Comparison of ENCODE assay signal across 26 mouse cellular contexts in genomic region chr1:36925781-36926180, GRCm38 (mm10). TPM values are rescaled to one million over a fixed set of nuclear protein-coding genes. Genes with fewer than 3 reads are reported as not detected.
DNase-seq lines count a peak whose midpoint lies in the region; ATAC-seq and TF ChIP-seq lines count a peak whose summit lies in the region.
"Had no signal": no experiment of that assay in that cellular context is flagged by ENCODE, and none has a peak within 500 bp of the region (broad histone marks: within the 10 kb centered on the region; RNA-seq: fewer than 3 reads in every experiment).

No protein-coding gene starts in this region.

- TF ChIP-seq CTCF in heart, adult 2 months (IDR thresholded peaks at IDR 0.05), result no peak

- H3K4me2 ChIP-seq in liver, embryonic 11.5 days, result no peak overlapping the region
- H3K4me2 ChIP-seq in liver, embryonic 16.5 days (ENCODE audit: low read depth, low read length), result 0 out of 2 replicates have a peak overlapping the region, but pooled peaks have one; percentile 13
- H3K4me2 ChIP-seq: embryonic facial prominence, embryonic 13.5 days; forebrain, embryonic 12.5 days; hindbrain, embryonic 14.5 days; limb, embryonic 15.5 days had no signal

- H3K27me3 ChIP-seq in heart, adult 2 months (ENCODE audit: control insufficient read depth, insufficient read depth, low read length), result no peaks in the 10 kb centered on the region
- H3K27me3 ChIP-seq in liver, embryonic 11.5 days (replicated peaks; ENCODE audit: control insufficient read depth, insufficient read depth, low read length), result no peaks in the 10 kb centered on the region
- no peaks in the 10 kb centered on the region for H3K27me3 ChIP-seq in liver, embryonic 16.5 days (ENCODE audit: control insufficient read depth, insufficient read depth, low read depth, low read length)
- H3K27me3 ChIP-seq: CH12.LX; embryonic facial prominence, embryonic 13.5 days; forebrain, embryonic 12.5 days; heart, embryonic 13.5 days; limb, embryonic 15.5 days had no signal

- TF ChIP-seq EP300 in heart, adult 2 months (IDR thresholded peaks at IDR 0.05; ENCODE audit: insufficient read depth, low read depth, low read length), result no peak

- no peak overlapping the region for H3K9ac ChIP-seq in heart, adult 2 months (ENCODE audit: low read depth, low read length)
- no peak overlapping the region for H3K9ac ChIP-seq in liver, embryonic 11.5 days (ENCODE audit: low read depth, low read length)
- H3K9ac ChIP-seq in liver, embryonic 16.5 days (ENCODE audit: low read depth, low read length), result 0 out of 2 replicates have a peak overlapping the region, but pooled peaks have one; percentile 19
- H3K9ac ChIP-seq: embryonic facial prominence, embryonic 13.5 days; forebrain, embryonic 12.5 days; hindbrain, embryonic 14.5 days; limb, embryonic 15.5 days had no signal

- no peak overlapping the region for H3K4me3 ChIP-seq in heart, adult 2 months
- no peak overlapping the region for H3K4me3 ChIP-seq in liver, embryonic 11.5 days (ENCODE audit: low read depth, low read length)
- no peak overlapping the region for H3K4me3 ChIP-seq in liver, embryonic 16.5 days (ENCODE audit: low read depth, low read length)
- H3K4me3 ChIP-seq: embryonic facial prominence, embryonic 13.5 days; erythroblast, embryonic 14.5 days; forebrain, embryonic 12.5 days; heart, embryonic 13.5 days; limb, embryonic 15.5 days; midbrain, embryonic 10.5 days had no signal

- no peaks in the 10 kb centered on the region for H3K9me3 ChIP-seq in liver, embryonic 11.5 days (ENCODE audit: control insufficient read depth, low read length)
- H3K9me3 ChIP-seq in liver, embryonic 16.5 days (replicated peaks; ENCODE audit: control insufficient read depth, low read length), result no peaks in the 10 kb centered on the region
- H3K9me3 ChIP-seq: embryonic facial prominence, embryonic 13.5 days; forebrain, embryonic 12.5 days; heart, embryonic 13.5 days; limb, embryonic 15.5 days; midbrain, embryonic 10.5 days had no signal

- WGBS in heart, adult 2 months, result 42% methylated on average over 5 of the region's 5 CpGs
- WGBS in liver, embryonic 11.5 days, result 65% methylated on average over 5 of the region's 5 CpGs
- 48% methylated on average over 5 of the region's 5 CpGs for WGBS in liver, embryonic 16.5 days (ENCODE audit: insufficient replicate concordance)

- no peak for DNase-seq in heart, adult 2 months
- DNase-seq in heart, adult 8-10 months (ENCODE audit: low spot score), result no peak
- DNase-seq in liver, embryonic 11.5 days (ENCODE audit: low spot score), result no peak
- no peak for DNase-seq in liver
- DNase-seq in cerebellum, postnatal 25 days, result no peak
- no peak for DNase-seq in ovary, postnatal 36 days (ENCODE audit: low spot score)
- DNase-seq: adrenal gland, postnatal 10 days; cerebellum, adult 18-20 months; cerebellum, postnatal 14 days; embryo, embryonic 11 days; heart, postnatal 4 days; left cerebral cortex, postnatal 4 days; retina, postnatal 1 day; right cerebral cortex, postnatal 25 days; thymus, adult 18-20 months had no signal

- no peak for ATAC-seq in liver, embryonic 11.5 days (replicated peaks; ENCODE audit: low FRiP score)
- peak; percentile 17 for ATAC-seq in activated CD4-positive, CD25-positive, alpha-beta regulatory T cell, adult 4 months
- no peak for ATAC-seq in liver, embryonic 16.5 days (ENCODE audit: low read depth)
- ATAC-seq: inflammation-experienced regulatory T-cells, adult 6 months had no signal

- H3K36me3 ChIP-seq in heart, adult 2 months (ENCODE audit: control insufficient read depth, insufficient read depth, low read length), result peaks cover 13% of the 10 kb centered on the region
- H3K36me3 ChIP-seq in liver, embryonic 11.5 days (ENCODE audit: control insufficient read depth, insufficient read depth, low read length), result no peaks in the 10 kb centered on the region
- no peaks in the 10 kb centered on the region for H3K36me3 ChIP-seq in liver, embryonic 16.5 days (ENCODE audit: control insufficient read depth, insufficient read depth)
- H3K36me3 ChIP-seq: embryonic facial prominence, embryonic 13.5 days; forebrain, embryonic 12.5 days; heart, embryonic 13.5 days; limb, embryonic 15.5 days; midbrain, embryonic 10.5 days had no signal

- no peak for TF ChIP-seq POLR2A in heart, adult 2 months (IDR thresholded peaks at IDR 0.05; ENCODE audit: insufficient read depth, low read depth, low read length)

- intact Hi-C loops in heart, adult 2 months (cut with DNase I), result no loop called here

- peaks cover 32% of the 10 kb centered on the region for H3K4me1 ChIP-seq in heart, adult 2 months (ENCODE audit: control insufficient read depth, insufficient read depth, low read length)
- H3K4me1 ChIP-seq in liver, embryonic 11.5 days (replicated peaks; ENCODE audit: control insufficient read depth, insufficient read depth, low read length), result peaks cover 76% of the 10 kb centered on the region
- H3K4me1 ChIP-seq in liver, embryonic 16.5 days (ENCODE audit: control insufficient read depth, low read depth, low read length), result peaks cover 87% of the 10 kb centered on the region

- peak overlapping the region; percentile 21; the same call in 1 of the 2 replicates for H3K27ac ChIP-seq in heart, adult 2 months
- H3K27ac ChIP-seq in liver, embryonic 11.5 days (ENCODE audit: low read depth, low read length), result peak overlapping the region; percentile 8; the same call in 1 of the 2 replicates
- H3K27ac ChIP-seq in liver, embryonic 16.5 days (ENCODE audit: low read length), result peak overlapping the region; percentile 49
- H3K27ac ChIP-seq: embryonic facial prominence, embryonic 13.5 days; forebrain, embryonic 12.5 days; hindbrain, embryonic 14.5 days; limb, embryonic 15.5 days; midbrain, embryonic 10.5 days had no signal

- H3K79me2 ChIP-seq in heart, adult 2 months (replicated peaks; ENCODE audit: control insufficient read depth, insufficient read depth, low read length), result peaks cover 3% of the 10 kb centered on the region

RNA-seq across cellular contexts. Expression of gene Tmem131, which starts 17.7 kb away (rescaled TPM):
- 10 to 100 TPM; 28.1 to 30.0 TPM for total RNA-seq in heart, adult 2 months (2021)
- 13.0 and 17.0 TPM in 2 replicates for polyA plus RNA-seq in heart, adult 2 months (2012; rRNA removed)
- total RNA-seq in heart, adult 8-10 months (2022), result 10 to 100 TPM; 23.0 to 31.0 (median 28.3) TPM
- polyA plus RNA-seq in liver, embryonic 11.5 days (2014; fragmentation: Nextera tagmentation; extraction: Ambion mirVana), result 19.1 and 19.8 TPM in 2 replicates
- 10 to 100 TPM; 10.3 to 11.4 TPM for polyA plus RNA-seq in activated CD4-positive, CD25-positive, alpha-beta regulatory T cell, adult 4 months (2017; shearing (Covaris generic))
- 7.7 and 8.8 TPM in 2 replicates for polyA plus RNA-seq in liver, embryonic 16.5 days (2015; fragmentation: Nextera tagmentation; extraction: Ambion mirVana)
